Mouse (Mus musculus) ES-Bruce4 (cell line): ENCODE data around the gene Grwd1. TPM values are rescaled to one million over a fixed set of nuclear protein-coding genes. Genes with fewer than 3 reads are reported as not detected.

Source experiments
- H3K27ac ChIP-seq: 2 replicates; pipeline ENCODE4 v1.5.1; 2012; ENCODE audit warnings: low read length, inconsistent platforms; ENCODE audit not compliant: insufficient read depth
- H3K27me3 ChIP-seq: 2 replicates; pipeline ENCODE4 v1.6.1; 2012; ENCODE audit warnings: mild to moderate bottlenecking, low read length, inconsistent platforms; ENCODE audit not compliant: control insufficient read depth, poor library complexity, insufficient read depth, severe bottlenecking
- H3K36me3 ChIP-seq: 2 replicates; pipeline ENCODE4 v1.6.1; 2012; ENCODE audit warnings: inconsistent platforms, mild to moderate bottlenecking, low read length, moderate library complexity; ENCODE audit not compliant: control insufficient read depth, poor library complexity, insufficient read depth, severe bottlenecking
- H3K4me1 ChIP-seq: one replicate; pipeline ENCODE4 v1.8.1; 2011; ENCODE audit warnings: low read length; ENCODE audit not compliant: control insufficient read depth, insufficient read depth
- H3K4me3 ChIP-seq: 2 replicates; pipeline ENCODE4 v1.5.1; 2011; ENCODE audit warnings: low read depth, mild to moderate bottlenecking, low read length
- H3K9ac ChIP-seq: 2 replicates; pipeline ENCODE4 v1.6.1; 2012; ENCODE audit warnings: low read depth, mild to moderate bottlenecking, inconsistent platforms; ENCODE audit not compliant: poor library complexity, severe bottlenecking
- H3K9me3 ChIP-seq: replicated peaks from 2 replicates; pipeline ENCODE4 v1.6.1; 2012; ENCODE audit warnings: mild to moderate bottlenecking, low read length, inconsistent platforms; ENCODE audit not compliant: control insufficient read depth, poor library complexity, insufficient read depth, severe bottlenecking
- CTCF ChIP-seq: IDR thresholded peaks from one replicate; pipeline ENCODE4 v1.8.1; 2011; ENCODE audit warnings: low read depth, low read length
- EP300 ChIP-seq: IDR thresholded peaks from 2 replicates; pipeline ENCODE4 v1.6.1; 2011; ENCODE audit warnings: low read depth, low read length; ENCODE audit not compliant: insufficient read depth
- POLR2A ChIP-seq: IDR thresholded peaks from one replicate; pipeline ENCODE4 v1.8.1; 2011; ENCODE audit warnings: low read length; ENCODE audit not compliant: insufficient read depth
- polyA plus RNA-seq: library from polyadenylated mRNA; stranded (reverse); fragments of >200 nt; gene quantifications from 2 replicates; pipeline ENCODE4 v1.2.4, GENCODE M21; 2011; ENCODE audit warnings: low read depth; ENCODE audit not compliant: missing spikeins, insufficient read depth, insufficient read length

The Grwd1 gene
- polyA plus RNA-seq, 1 experiment = 32.3 TPM

DNA sequence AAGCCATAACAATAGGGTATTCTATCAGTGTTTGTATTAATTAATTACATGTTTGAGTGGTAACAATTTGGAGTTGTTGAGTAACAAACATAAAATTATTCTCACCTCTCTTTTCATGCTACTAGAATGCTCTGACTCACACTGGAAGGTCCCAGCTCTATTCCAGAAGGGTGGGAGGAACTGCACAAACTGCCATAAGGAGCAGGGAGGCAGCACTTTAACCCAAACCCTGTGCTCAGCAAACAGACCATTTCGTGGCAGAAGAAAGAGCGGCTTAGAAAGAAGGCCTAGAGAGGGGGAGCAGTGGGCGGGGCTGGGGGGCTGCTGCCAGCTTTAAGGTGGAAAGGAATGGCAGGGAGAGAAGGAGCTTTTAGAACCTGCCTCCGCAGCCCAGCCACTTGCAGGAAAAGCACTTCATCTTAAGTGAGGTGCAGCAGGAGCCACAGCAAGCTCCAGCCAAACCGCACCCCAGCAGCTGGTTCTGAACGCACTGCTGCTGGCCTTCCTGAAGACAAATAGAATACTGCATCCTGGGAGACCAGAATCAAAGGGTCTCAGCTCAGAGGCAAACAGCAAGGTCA is 17.8 kb upstream of the Grwd1 start:
- H3K4me3 ChIP-seq = no peak overlapping the region
- no peak overlapping the region for H3K9ac ChIP-seq
- TF ChIP-seq POLR2A (no peak), EP300 (no peak), CTCF (no peak)
- no peak overlapping the region for H3K27ac ChIP-seq
- no peaks in the 10 kb centered on the region for H3K36me3 ChIP-seq
- H3K9me3 ChIP-seq = no peaks in the 10 kb centered on the region
- H3K27me3 ChIP-seq = no peaks in the 10 kb centered on the region
- no peaks in the 10 kb centered on the region for H3K4me1 ChIP-seq

DNA sequence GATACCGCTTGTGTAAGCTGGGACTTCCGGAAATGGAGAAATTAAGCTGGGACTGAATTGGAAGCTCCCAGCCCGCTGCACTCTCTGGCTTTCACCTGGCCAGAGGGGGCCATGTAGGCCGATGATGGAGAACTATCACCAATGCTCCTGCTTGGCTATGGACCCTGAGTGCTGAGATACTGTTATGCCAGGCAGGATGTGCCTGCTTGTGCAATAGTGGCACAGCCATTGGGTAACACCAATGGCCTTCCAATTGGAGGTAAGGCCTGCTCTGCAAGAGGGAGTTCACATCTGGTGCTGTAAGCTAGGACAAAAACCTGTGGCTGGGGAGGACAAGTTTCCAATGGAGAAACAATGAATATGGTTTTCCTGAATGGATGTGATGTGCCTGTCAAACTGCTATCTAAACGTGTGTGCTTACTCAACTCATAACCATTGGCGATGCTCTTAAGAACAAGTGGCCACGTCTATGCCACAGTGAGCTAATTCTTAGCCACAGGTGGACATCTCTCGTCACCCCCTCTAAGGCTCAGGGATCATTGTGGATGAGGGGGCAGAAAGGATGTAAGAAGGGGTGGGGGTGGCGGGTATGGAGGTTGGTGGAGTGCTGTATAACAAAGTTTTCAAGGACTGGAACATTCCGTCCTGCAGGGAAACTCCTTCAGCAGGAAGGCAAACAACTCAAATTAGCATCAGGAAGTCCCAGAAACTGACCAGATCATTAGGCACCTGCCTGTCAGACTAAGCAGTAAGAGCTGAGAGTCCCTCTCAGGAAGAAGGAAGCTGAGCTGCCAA is 12.4 kb upstream of the Grwd1 start:
- Histone ChIP-seq H3K27ac (no peak overlapping the region), H3K4me1 (no peaks in the 10 kb centered on the region), H3K9ac (no peak overlapping the region), H3K27me3 (no peaks in the 10 kb centered on the region), H3K36me3 (no peaks in the 10 kb centered on the region), H3K9me3 (no peaks in the 10 kb centered on the region), H3K4me3 (no peak overlapping the region)
- TF ChIP-seq POLR2A = no peak
- TF ChIP-seq CTCF = no peak
- TF ChIP-seq EP300 = no peak

DNA sequence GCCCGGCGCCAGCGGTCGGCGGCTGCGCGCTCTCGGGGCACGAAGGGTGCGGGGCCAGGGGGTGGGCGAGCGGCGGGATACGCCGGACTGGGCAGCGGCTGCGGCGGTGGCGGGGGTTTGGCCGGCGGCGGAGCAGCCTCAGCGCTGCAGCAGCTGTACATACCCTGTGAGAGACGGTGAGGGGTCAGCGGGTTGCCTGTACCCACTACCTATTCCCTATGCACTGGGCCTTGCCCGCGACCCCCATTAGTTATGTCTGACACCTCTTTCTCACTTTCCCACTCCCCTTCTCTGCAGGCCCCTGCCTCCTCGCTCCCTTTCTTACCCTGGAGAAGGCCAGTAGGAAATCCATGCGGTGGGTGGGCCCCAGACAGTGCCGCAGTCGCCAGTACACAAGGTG is 3.2 kb upstream of the Grwd1 start:
- peaks cover 3% of the 10 kb centered on the region; the same call in 1 of the 2 replicates for H3K36me3 ChIP-seq
- H3K9me3 ChIP-seq = no peaks in the 10 kb centered on the region
- H3K4me1 ChIP-seq = no peaks in the 10 kb centered on the region
- no peak for TF ChIP-seq POLR2A
- no peak for TF ChIP-seq EP300
- TF ChIP-seq CTCF = no peak
- H3K27me3 ChIP-seq = peaks cover 14% of the 10 kb centered on the region
- peak overlapping the region; percentile 83 for H3K9ac ChIP-seq
- no peak overlapping the region for H3K27ac ChIP-seq
- H3K4me3 ChIP-seq = peak overlapping the region; percentile 72

DNA sequence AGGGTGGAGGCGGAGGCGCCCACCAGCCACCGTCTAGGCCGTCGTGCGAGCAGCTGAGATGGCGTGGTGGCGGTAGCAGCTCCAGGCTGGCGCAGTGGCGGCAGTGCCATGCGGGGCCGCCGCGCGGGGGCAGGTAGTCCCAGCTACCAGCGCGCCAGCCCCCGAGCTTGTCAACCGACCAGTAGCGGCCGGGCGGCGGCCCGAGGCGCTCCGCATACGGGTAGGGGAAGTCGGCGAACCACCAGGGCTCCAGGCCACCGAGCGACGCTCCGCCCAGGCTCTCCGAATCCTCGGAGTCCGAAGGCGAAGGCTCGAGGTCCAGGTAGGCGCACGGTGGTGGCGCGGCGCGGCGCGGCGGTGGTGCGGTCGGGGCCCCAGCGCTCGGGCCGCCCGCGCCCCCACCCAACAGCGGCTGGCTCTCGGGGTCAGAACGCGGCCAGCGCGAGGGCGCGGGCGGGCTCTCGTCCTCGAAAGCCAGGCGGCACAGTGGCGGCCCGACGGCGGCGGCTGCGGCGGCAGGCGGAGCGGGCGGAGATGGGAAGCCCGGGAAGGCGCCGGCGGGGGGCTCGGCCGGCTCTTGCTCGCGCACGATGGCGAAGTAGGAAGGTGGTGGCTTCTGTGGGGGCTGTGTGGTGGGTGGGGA is 2.5 kb upstream of the Grwd1 start:
- peak overlapping the region; percentile 72 for H3K4me3 ChIP-seq
- H3K27me3 ChIP-seq = peaks cover 14% of the 10 kb centered on the region
- H3K4me1 ChIP-seq = no peaks in the 10 kb centered on the region
- H3K27ac ChIP-seq = no peak overlapping the region
- H3K9me3 ChIP-seq = no peaks in the 10 kb centered on the region
- TF ChIP-seq CTCF (no peak), POLR2A (no peak), EP300 (no peak)
- peaks cover 9% of the 10 kb centered on the region for H3K36me3 ChIP-seq
- peak overlapping the region; percentile 83 for H3K9ac ChIP-seq

DNA sequence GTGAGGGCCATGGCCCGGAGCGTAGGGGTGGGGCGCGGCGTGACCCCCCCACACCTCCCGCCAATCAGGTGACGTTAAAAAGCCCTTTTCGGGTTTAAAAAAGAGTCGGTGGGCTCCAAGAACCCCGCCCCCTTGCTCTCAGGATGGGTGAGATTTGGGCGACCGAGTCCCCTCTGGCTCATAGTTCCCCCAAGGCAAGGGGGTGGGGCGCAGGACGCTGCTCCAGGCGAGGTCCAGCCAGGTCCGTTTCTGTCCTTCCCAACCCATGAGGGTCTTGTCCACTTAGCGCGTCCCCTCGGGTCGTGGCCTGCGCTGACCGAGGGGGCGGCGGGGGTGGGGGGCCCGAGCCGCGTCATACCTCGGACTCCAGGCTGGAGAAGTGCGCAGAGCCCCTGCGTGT is 1.7 kb upstream of the Grwd1 start:
- peak overlapping the region; percentile 83 for H3K9ac ChIP-seq
- H3K9me3 ChIP-seq = no peaks in the 10 kb centered on the region
- peaks cover 17% of the 10 kb centered on the region for H3K36me3 ChIP-seq
- H3K4me3 ChIP-seq = peak overlapping the region; percentile 72
- TF ChIP-seq CTCF = no peak
- TF ChIP-seq EP300 = no peak
- TF ChIP-seq POLR2A = no peak
- peaks cover 14% of the 10 kb centered on the region for H3K27me3 ChIP-seq
- no peaks in the 10 kb centered on the region for H3K4me1 ChIP-seq
- no peak overlapping the region for H3K27ac ChIP-seq
